Mouse (Mus musculus) CD8-positive naive resting alpha-beta T cell, adult 2 months (primary cell): ENCODE results near the gene Hcls1.

Experiments used
- DNase-seq, 2 experiments: peaks; one replicate each; pipeline ENCODE4 v3.0.0; 2022; ENCODE audit warnings: low read depth in 2 of 2, low spot score in 2 of 2

Hcls1 gene

DNA sequence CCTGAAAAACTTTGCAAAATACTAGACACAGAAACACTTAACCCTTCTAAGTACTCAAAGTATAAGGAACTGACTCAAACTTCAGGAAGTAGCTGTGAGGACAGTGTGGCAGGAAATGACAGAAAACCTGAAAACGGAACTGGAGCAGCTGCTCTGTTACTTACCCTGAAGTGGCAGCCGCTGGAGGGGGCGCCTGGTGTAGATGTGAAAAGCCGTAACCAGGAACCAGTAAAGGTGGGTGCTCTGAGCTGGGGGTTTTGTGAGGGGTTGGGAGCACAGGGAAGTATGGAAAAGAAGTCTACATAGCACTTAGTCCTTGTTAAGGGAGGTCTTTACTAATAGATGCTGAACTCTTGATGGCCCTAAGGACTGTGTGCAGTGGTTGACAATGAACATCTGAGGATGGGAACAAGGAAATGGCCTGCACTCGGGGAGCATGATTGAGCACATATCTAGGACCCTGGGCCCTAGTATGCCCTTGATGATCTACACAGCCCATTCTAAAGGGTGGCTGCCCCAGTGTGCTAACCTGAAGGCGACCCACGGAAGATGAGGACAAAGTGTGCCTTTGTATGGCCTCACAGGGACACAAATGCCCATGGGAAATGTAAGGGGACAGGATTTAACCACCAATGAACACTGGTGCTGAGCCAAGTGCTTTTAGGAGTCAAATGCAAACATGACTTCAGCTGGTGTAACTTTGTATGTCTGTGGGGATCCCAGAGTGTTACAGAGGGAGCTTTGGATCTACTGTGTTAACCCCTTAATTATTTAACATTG, at the start of gene Hcls1:
TSS of gene Hcls1 (plus strand) at position 143 of the 780 bp plus-strand sequence.
- DNase-seq: peak; percentile 50 to 62

DNA sequence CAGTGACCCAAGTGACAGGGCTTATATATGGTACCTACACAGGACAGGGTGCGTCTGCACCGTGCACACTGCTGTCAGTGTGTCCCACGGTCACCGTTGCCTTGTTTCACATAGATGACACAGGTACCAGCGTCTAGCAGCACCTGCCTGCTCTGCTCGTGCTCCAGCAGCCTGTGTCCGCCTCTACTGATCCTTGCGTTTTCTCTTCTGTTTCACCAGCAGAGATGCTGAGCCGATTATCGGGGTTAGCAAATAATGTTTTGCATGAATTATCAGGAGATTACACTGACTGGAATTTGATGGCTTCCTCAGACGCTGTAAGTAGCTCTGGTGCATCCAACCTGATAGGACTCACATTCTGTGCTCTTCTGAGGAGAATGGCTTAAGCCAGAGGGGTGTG, 48.9 kb upstream of the Hcls1 start:
- DNase-seq: no peak

DNA sequence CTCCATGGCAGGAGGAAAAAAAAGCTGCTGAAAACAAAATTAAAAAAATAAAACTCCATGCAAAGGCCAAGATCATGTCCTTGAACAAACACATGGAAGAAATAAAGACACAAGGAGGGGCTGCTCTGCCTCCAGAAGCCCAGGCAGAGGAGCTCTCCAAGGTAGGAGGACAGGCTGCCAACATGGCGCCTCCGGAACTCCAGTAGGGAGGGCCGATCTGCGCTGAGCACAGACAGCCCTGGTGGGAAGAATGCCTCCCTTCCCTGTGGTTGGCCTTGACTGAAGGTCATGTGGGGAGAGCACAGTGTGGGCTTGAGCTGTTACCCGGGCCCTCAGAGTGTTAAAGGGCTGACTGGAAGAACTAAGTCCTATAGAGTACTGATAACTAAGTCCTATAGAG, 47.2 kb upstream of the Hcls1 start:
- no peak for DNase-seq

- DNase-seq: no peak
Measured at GRCm38 (mm10) chr16:36890559-36890958, 44.2 kb upstream of the Hcls1 start.

DNA sequence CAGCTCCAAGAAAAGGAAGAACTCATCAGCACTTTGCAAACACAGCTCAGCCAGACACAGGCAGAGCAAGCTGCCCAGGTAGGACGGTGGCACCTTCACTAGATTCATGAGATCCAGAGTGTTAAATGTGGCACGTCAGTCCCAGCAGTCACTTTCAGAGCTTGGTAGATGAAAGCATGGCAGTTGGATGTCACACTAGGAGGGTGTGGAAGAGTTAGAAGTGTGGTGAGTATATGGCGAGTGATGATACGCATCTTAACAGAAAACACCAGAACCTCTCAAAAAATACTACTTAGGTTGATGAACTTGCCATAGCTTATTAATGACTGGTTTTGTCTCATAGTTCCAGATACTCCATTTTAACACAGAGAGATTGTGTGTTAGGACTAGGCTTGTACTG, 43.4 kb upstream of the Hcls1 start:
- no peak for DNase-seq

DNA sequence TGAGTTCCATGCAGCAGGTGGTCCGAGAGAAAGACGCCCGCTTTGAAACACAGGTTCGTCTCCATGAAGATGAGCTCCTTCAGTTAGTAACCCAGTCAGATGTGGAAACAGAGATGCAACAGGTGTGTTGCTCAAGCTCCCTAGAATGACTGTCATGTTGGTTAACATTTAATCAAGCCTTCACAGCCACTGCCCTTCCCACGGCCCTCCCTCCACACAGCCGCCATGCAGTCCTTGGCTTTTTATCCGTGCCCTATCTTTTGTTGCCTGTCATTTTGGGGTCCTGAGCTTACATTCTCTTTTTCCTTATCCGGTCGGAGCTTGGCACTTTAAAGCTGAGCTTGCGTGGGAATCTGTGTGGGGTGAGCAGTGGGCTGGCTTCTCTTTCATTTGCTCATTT, 41.5 kb upstream of the Hcls1 start:
- DNase-seq: no peak

DNA sequence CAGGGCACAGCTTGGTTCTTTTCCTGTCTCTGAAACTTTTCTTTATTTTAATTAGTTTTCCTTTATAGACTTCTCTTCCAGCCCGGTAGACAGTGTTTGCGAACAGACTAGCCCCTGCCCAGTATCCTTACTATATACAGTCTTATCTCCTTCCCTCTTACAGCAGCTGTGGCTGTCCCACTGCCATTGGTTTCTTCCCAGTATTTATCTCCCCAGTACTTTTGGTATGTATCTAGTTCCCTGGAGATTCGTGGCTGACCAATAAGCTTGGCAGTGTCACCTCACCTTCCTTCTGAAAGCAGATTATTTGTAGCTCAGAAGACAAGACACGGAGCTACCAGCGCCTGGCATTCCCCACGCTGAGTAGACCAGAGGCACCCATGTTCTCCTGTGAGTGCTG, 38.1 kb upstream of the Hcls1 start:
- no peak for DNase-seq

DNA sequence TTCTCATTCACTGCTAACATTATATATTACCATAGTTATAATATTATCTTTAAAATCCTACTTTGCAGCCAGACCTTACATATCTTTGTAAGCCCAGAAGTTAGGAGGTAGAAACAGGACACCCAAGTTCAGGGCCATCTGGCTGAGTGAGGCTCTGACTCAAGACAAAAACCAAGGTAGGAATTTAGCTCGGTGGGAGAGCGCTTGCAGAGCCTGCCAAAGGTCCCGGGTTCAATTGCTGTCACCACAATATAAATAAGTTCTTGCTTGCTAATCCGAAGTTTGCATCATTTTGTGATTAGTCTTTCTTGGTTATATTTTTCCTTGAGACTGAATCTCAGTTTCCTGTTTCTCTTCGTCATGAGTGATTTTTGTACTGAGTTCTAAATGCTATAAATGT, 31.6 kb upstream of the Hcls1 start:
- no peak for DNase-seq

DNA sequence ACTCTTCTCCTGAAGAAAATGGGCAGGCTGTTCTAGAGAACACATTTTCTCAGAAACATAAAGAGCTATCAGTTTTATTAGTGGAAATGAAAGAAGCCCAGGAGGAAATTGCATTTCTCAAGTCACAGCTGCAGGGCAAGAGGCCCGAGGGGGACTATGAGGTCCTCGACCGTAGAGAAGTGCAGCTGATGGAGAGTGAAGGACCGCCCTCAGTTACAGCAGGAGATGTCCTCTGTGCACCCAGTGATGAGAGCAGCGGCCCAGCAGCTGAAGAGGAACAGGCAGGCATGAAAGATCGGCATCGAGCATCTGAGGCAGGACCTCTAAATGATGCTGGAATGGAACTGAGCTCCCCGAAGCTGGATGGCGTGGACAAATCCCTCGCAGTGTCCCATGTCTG, 22.9 kb upstream of the Hcls1 start:
- DNase-seq: no peak

DNA sequence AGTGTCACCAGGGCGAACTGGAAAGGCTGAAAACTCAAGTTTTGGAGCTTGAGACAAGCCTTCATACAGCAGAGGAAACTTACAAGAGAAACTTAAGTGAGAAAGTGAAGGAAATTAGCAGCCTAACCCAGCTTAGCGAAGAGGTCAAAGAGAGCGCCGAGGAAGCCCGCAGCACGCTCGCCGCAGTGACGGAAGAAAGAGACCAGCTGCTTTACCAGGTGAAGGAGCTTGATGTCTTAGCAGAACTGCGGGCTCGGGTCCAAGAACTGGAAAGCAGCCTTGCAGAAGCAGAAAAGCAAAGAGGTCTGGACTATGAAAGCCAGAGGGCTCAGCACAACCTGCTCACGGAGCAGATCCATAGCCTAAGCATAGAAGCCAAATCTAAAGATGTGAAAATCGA, 22.5 kb upstream of the Hcls1 start:
- DNase-seq: no peak

- DNase-seq: no peak
Measured at GRCm38 (mm10) chr16:36914195-36914594, 20.6 kb upstream of the Hcls1 start.

DNA sequence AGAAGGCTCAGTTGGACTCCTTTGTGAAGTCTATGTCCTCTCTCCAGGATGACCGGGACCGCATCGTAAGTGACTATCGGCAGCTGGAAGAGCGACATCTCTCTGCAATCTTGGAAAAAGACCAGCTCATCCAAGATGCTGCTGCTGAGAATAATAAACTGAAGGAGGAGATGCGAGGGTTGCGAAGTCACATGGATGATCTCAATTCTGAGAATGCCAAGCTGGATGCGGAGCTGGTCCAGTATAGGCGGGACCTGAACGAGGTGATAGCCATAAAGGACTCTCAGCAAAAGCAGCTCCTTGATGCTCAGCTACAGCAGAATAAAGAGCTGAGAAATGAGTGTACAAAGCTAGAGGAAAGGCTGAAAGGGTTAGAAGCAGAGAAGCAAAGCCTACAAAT, 16.3 kb upstream of the Hcls1 start:
- DNase-seq: no peak

DNA sequence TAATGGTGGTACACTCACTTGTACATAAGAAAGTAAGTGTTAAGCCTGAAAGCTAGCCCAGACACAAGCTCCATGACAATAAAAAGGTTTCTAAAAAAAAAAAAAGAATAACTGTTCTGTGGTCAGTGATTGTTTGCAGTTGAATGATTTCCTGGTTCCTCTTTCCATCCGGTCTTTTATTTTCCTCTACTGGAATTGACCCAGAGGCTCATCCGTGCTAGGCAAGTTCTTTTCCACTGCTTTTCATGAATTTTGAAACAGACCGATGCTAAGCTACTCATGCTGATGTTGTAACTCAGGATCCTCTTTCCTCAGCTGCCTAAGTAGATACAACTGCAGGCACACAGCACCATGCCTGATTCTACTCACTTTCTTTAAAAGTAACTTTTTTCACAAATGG, 14.4 kb upstream of the Hcls1 start:
- DNase-seq: no peak

DNA sequence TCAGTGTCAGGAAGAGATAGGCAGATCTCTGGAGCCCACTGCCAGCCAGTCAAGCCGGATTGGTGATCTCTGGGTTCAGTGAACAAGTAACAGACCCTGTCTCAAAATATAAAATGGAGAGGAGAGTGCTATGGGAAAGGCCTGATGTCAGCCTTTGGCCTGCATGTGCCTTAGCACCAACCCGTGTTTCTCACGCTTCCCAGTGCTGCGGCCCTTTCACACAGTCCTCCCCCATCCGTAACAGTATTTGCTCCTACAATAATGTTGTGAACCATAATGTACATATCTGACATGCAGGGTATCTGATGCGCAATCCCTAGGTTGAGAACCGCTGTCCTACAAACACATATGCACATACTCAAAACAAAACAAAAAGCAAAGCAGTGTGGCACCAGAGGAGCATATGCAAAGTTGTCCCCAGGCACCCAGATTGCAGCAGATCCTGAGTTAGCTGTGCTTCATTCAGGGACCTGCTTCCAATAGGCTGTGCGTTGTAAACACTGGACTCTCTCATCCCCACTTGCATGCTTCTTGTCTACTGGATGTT, 13.6 kb upstream of the Hcls1 start:
- no peak for DNase-seq

DNA sequence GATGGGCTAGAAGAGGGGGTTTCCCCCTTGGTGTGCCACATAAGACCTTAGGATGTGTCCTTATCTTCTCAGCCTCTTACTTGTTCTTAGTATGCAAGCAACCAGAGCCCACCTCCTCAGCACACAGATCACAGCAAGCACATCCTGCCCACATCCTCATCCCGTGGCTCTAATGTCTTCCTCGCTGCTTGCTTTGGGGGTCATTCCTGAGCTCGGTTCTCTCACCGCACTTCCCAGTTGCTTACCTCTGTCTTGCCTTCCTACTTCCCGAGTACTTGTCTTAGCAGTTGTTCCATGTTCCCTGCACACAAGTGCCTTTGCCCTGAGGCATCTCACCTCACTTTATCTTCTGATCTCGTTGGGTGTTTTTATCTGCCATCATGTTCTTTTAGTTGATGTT, 12.8 kb upstream of the Hcls1 start:
- no peak for DNase-seq

GRCm38 (mm10) chr16:36924312-36924711, 10.5 kb upstream of the Hcls1 start:
- no peak for DNase-seq

DNA sequence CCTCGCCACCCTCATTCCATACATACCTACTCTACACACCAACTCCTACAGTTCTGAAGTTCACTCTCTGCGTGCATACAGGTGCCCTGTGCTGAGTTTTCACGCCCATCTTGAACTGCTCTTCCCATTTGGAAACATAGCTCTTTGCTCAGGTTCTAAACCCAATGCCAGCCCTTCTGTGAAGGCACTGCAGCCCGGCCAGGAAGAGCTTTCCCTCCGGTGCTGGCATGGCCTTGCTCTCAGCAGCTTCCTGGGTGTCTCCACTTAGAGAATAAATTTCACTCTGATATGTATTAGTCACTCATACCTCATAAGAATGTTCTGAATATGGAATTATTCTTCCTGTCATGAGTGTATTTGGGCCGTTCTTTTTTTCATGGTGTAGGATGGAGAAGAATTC, 9.4 kb upstream of the Hcls1 start:
- DNase-seq: no peak

- no peak for DNase-seq
Measured at GRCm38 (mm10) chr16:36925797-36926196, 9.0 kb upstream of the Hcls1 start.

DNA sequence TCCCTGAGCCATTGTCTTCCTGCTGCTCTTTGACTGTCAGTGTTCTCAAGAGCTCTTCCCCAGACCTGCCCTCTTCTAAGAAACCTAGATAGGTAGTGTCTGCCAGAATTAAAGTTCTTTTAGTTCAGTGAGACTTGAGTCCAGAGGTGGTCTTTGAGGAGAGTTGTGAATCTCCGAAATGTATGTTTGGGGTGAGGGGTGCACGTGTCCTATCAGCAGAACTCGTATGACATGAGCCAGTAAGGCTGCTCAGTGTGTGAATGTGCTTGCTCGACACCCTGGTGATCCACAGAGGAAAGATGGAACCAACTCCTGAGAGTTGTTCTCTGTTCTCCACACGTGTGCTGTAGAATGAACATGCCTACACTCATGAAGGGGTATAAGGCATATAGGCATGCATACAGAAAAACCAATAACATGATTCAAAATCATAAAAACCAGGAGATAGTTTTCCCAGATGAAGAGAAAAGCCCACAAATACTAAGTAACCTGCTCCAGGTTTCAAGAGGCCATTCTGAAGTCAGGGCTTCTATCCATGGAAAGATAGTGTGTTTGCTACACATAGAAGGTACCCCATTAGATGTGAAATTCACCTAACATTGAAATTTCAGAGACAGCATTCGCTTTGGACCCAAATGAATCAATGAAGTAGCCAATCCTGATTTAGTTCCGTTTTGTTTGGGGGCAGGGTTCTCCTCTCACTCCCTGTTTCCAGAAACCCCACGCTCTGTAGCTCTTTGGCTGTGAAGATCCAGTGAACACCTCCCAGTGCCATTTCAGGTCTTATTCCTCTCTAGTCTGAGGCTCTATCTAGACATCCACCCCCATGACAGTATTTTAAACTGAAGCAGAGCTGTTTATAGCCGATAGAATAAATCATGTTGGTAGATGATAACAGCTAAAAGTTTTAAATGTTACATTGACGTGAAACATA, 8.0 kb upstream of the Hcls1 start:
- DNase-seq: no peak

- DNase-seq: peak; percentile 68 to 74
Measured at GRCm38 (mm10) chr16:36927495-36928105, 7.2 kb upstream of the Hcls1 start.

DNA sequence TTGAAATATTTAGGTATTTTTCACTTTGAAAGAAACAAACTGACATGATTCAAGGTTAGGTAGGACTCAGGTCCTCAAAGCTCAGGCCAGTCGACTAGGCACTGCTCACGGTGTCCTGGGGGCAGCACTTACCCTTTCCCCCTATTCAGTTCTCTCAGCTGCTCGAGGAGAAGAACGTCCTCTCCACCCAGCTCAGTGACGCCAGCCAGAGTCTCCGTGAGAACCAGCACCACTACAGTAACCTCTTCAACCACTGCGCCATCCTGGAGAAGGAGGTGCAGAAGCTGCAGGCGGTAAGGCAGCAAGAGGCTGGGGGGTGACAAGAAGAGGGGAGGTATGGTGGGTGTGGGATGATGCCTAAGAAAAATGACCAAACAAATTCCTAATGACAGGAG, 6.7 kb upstream of the Hcls1 start:
- no peak for DNase-seq

GRCm38 (mm10) chr16:36929216-36929615, 5.6 kb upstream of the Hcls1 start:
- no peak for DNase-seq
